Mouse (Mus musculus) lung, adult 2 months (tissue): ENCODE data around the gene Eif4h.

Experiments used
- CTCF ChIP-seq: fragments of 200-500 bp; IDR thresholded peaks from 2 replicates; pipeline ENCODE4 v1.5.1; 2011; ENCODE audit warnings: mild to moderate bottlenecking, low read length, control low read depth; ENCODE audit not compliant: insufficient read depth
- POLR2A ChIP-seq: fragments of 200-500 bp; IDR thresholded peaks from 2 replicates; pipeline ENCODE4 v1.6.1; 2011; ENCODE audit warnings: low read depth, mild to moderate bottlenecking, control low read depth, low read length, borderline replicate concordance; ENCODE audit errors: extremely low read depth

DNA sequence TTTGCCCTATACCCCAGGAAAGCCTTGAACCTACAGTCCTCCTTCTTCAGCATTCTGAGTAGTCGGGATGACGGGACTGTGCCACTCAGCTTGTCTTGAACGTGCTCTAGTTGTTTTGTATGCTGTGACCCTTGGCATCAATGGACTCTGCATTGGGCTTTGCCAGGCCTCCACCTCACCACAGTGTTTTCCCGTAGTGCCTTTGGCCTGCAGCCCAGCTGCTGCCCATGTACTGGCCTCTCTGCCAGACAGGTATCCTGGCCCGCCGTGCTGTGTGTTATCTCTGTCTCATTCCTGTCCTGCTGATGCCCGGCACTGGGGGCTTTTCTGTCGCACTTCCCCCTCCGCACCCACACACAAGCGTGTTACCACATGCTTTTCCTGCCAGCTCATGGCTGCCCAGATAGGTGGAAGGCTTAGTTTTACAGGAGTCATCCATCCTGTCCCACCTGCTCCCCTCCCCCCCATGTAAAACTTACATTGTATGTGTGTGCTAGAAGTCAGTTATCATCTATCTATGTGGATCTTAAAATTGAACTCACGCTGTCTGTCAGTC lies 47.2 kb downstream of the Eif4h start:
- TF ChIP-seq POLR2A (no peak), CTCF (no peak)
